ENCODE assay signal across 9 mouse cellular contexts in the genomic region with DNA sequence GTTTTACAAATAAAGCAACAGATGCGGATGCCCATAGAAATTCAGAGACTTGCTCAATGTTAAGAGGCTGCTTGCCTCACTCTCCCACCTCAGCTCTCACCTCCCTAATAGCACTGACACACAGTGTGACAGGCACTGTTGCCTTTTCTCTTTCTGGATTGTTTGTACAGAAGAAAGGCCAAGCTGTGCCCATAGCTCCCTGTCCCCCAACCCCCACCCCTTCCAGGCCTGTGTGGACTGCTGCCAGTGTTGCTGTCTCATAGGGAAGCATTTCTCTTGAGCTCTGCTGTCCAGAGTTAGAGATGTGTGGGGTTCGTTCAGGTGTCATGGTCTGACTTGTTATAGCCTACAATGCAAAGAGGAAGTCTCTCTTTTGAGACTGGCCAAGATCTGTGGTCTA. TPM values are rescaled to one million over a fixed set of nuclear protein-coding genes. Genes with fewer than 3 reads are reported as not detected.
DNase-seq lines count a peak whose midpoint lies in the region; ATAC-seq and TF ChIP-seq lines count a peak whose summit lies in the region.
"Had no signal": no experiment of that assay in that cellular context is flagged by ENCODE, and none has a peak within 500 bp of the region (broad histone marks: within the 10 kb centered on the region; RNA-seq: fewer than 3 reads in every experiment).

No protein-coding gene starts in this region.

- H3K4me3 ChIP-seq in forebrain, embryonic 10.5 days: peak overlapping the region; percentile 23; the same call in 1 of the 2 replicates
- H3K4me3 ChIP-seq in forebrain, embryonic 11.5 days (ENCODE audit: low read depth, low read length): no peak overlapping the region
- peak overlapping the region; percentile 88 for H3K4me3 ChIP-seq in E14TG2a.4 (replicated peaks; ENCODE audit: low read length)
- H3K4me3 ChIP-seq in forebrain, embryonic 16.5 days (replicated peaks; ENCODE audit: low read length): no peak overlapping the region
- H3K4me3 ChIP-seq in liver, embryonic 14.5 days (ENCODE audit: insufficient read depth in 1 of 2, low read depth in 2 of 2, low read length in 2 of 2): peak overlapping the region; percentile 3 to 78; a peak in 1 of 4 replicates

- no peak overlapping the region for H3K4me2 ChIP-seq in forebrain, embryonic 11.5 days (ENCODE audit: low read depth, low read length, severe bottlenecking)
- H3K4me2 ChIP-seq in forebrain, embryonic 16.5 days (ENCODE audit: low read length): peak overlapping the region; percentile 90; the same call in 1 of the 2 replicates
- peak overlapping the region; percentile 82 for H3K4me2 ChIP-seq in liver, embryonic 14.5 days (ENCODE audit: low read depth)

- H3K9ac ChIP-seq in forebrain, embryonic 11.5 days (ENCODE audit: low read length): no peak overlapping the region
- no peak overlapping the region for H3K9ac ChIP-seq in forebrain, embryonic 16.5 days (replicated peaks; ENCODE audit: low read depth, low read length)
- H3K9ac ChIP-seq in liver, embryonic 14.5 days (replicated peaks): no peak overlapping the region

- TF ChIP-seq EP300 in liver, embryonic 14.5 days (IDR thresholded peaks at IDR 0.05; ENCODE audit: low read depth): no peak

- H3K9me3 ChIP-seq in forebrain, embryonic 10.5 days: no peaks in the 10 kb centered on the region
- H3K9me3 ChIP-seq in forebrain, embryonic 11.5 days (ENCODE audit: control insufficient read depth, low read length): no peaks in the 10 kb centered on the region
- no peaks in the 10 kb centered on the region for H3K9me3 ChIP-seq in E14TG2a.4 (ENCODE audit: low read length)
- H3K9me3 ChIP-seq in forebrain, embryonic 16.5 days (ENCODE audit: control insufficient read depth, low read length): no peaks in the 10 kb centered on the region
- no peaks in the 10 kb centered on the region for H3K9me3 ChIP-seq in liver, embryonic 14.5 days (ENCODE audit: control insufficient read depth, low read length)

- H3K27ac ChIP-seq in forebrain, embryonic 10.5 days: no peak overlapping the region
- no peak overlapping the region for H3K27ac ChIP-seq in forebrain, embryonic 11.5 days (ENCODE audit: low read depth, low read length)
- no peak overlapping the region for H3K27ac ChIP-seq in forebrain, embryonic 16.5 days (ENCODE audit: low read length)
- no peak overlapping the region for H3K27ac ChIP-seq in liver, embryonic 14.5 days

- no peak for TF ChIP-seq CTCF in E14TG2a.4 (conservative IDR thresholded peaks at IDR 0.05; ENCODE audit: low read length)
- no peak for TF ChIP-seq CTCF in liver, embryonic 14.5 days (IDR thresholded peaks at IDR 0.05; ENCODE audit: low read depth)

- peaks cover 10% of the 10 kb centered on the region for H3K36me3 ChIP-seq in forebrain, embryonic 10.5 days (replicated peaks)
- no peaks in the 10 kb centered on the region; the same call in 1 of the 2 replicates for H3K36me3 ChIP-seq in forebrain, embryonic 11.5 days (ENCODE audit: control insufficient read depth, insufficient read depth, low read length)
- peaks cover 40% of the 10 kb centered on the region for H3K36me3 ChIP-seq in E14TG2a.4 (ENCODE audit: insufficient read depth, low read length)
- no peaks in the 10 kb centered on the region for H3K36me3 ChIP-seq in forebrain, embryonic 16.5 days (ENCODE audit: control insufficient read depth, insufficient read depth)
- no peaks in the 10 kb centered on the region for H3K36me3 ChIP-seq in liver, embryonic 14.5 days (replicated peaks; ENCODE audit: control insufficient read depth, insufficient read depth, low read depth)

- H3K4me1 ChIP-seq in forebrain, embryonic 10.5 days: peaks cover 27% of the 10 kb centered on the region
- H3K4me1 ChIP-seq in forebrain, embryonic 11.5 days (replicated peaks; ENCODE audit: control insufficient read depth, insufficient read depth, low read length): peaks cover 6% of the 10 kb centered on the region; the same call in 1 of the 2 replicates
- H3K4me1 ChIP-seq in E14TG2a.4 (replicated peaks; ENCODE audit: low read depth, low read length): peaks cover 31% of the 10 kb centered on the region
- H3K4me1 ChIP-seq in forebrain, embryonic 16.5 days (replicated peaks; ENCODE audit: control insufficient read depth, insufficient read depth, low read length): peaks cover 17% of the 10 kb centered on the region
- peaks cover 15 to 22% of the 10 kb centered on the region in 2 experiments for H3K4me1 ChIP-seq in liver, embryonic 14.5 days (replicated peaks; ENCODE audit: control insufficient read depth in 2 of 2, insufficient read depth in 2 of 2, low read length in 1 of 2)

- 78% methylated on average over 2 of the region's 2 CpGs for WGBS in forebrain, embryonic 10.5 days
- 75% methylated on average over 2 of the region's 2 CpGs for WGBS in forebrain, embryonic 11.5 days
- WGBS in forebrain, embryonic 16.5 days: 72% methylated on average over 2 of the region's 2 CpGs
- 55% methylated on average over 2 of the region's 2 CpGs for WGBS in liver, embryonic 14.5 days (ENCODE audit: insufficient replicate concordance)

- peaks cover 12% of the 10 kb centered on the region for H3K27me3 ChIP-seq in forebrain, embryonic 10.5 days (ENCODE audit: poor library complexity, severe bottlenecking)
- no peaks in the 10 kb centered on the region for H3K27me3 ChIP-seq in forebrain, embryonic 11.5 days (ENCODE audit: control insufficient read depth, insufficient read depth, low read length)
- H3K27me3 ChIP-seq in E14TG2a.4 (ENCODE audit: insufficient read depth, low read length): no peaks in the 10 kb centered on the region
- no peaks in the 10 kb centered on the region for H3K27me3 ChIP-seq in forebrain, embryonic 16.5 days (replicated peaks; ENCODE audit: control insufficient read depth, insufficient read depth, low read length)
- no peaks in the 10 kb centered on the region for H3K27me3 ChIP-seq in liver, embryonic 14.5 days (ENCODE audit: control insufficient read depth, insufficient read depth, low read length)

- no peak for ATAC-seq in forebrain, embryonic 11.5 days (replicated peaks; ENCODE audit: low FRiP score)
- ATAC-seq in forebrain, embryonic 16.5 days: no peak
- no peak for ATAC-seq in liver, embryonic 14.5 days (ENCODE audit: insufficient read depth)

- DNase-seq in forebrain, embryonic 10.5 days (ENCODE audit: extremely low spot score, low spot score): no peak
- no peak for DNase-seq in forebrain, embryonic 11.5 days (ENCODE audit: low spot score)
- DNase-seq in liver, embryonic 14.5 days (ENCODE audit: low read depth in 3 of 3, low spot score in 3 of 3): no peak
- DNase-seq in urinary bladder, postnatal 10 days (ENCODE audit: low spot score): no peak
- no peak for DNase-seq in T-cell, adult 2 months (ENCODE audit: low spot score)
- no peak for DNase-seq in frontal cortex, postnatal 36 days (ENCODE audit: low spot score in 2 of 2)

RNA-seq across cellular contexts. Expression of a gene that starts 6.2 kb away (rescaled TPM):
- polyA plus RNA-seq in forebrain, embryonic 10.5 days (2016; fragmentation: Nextera tagmentation; extraction: Ambion mirVana): 42.5 and 44.0 TPM in 2 replicates
- 50.9 and 53.5 TPM in 2 replicates for polyA plus RNA-seq in forebrain, embryonic 11.5 days (2014; fragmentation: Nextera tagmentation; extraction: Ambion mirVana)
- polyA plus RNA-seq in forebrain, embryonic 16.5 days (2015; fragmentation: Nextera tagmentation; extraction: Ambion mirVana): 50.2 and 55.1 TPM in 2 replicates
- 5.9 and 6.1 TPM in 2 replicates for polyA plus RNA-seq in liver, embryonic 14.5 days (2012; rRNA removed)
- 14.9 and 18.3 TPM in 2 replicates for polyA plus RNA-seq in liver, embryonic 14.5 days (2014; fragmentation: Nextera tagmentation; extraction: Ambion mirVana)

RNA-seq across cellular contexts. Expression of a gene that starts 6.3 kb away (rescaled TPM):
- polyA plus RNA-seq in forebrain, embryonic 10.5 days (2016; fragmentation: Nextera tagmentation; extraction: Ambion mirVana): 247 and 249 TPM in 2 replicates
- polyA plus RNA-seq in forebrain, embryonic 11.5 days (2014; fragmentation: Nextera tagmentation; extraction: Ambion mirVana): 233 and 240 TPM in 2 replicates
- 290 and 292 TPM in 2 replicates for polyA plus RNA-seq in forebrain, embryonic 16.5 days (2015; fragmentation: Nextera tagmentation; extraction: Ambion mirVana)
- polyA plus RNA-seq in liver, embryonic 14.5 days (2012; rRNA removed): 133 and 145 TPM in 2 replicates
- polyA plus RNA-seq in liver, embryonic 14.5 days (2014; fragmentation: Nextera tagmentation; extraction: Ambion mirVana): 221 and 224 TPM in 2 replicates

RNA-seq across cellular contexts. Expression of a gene that starts 24.5 kb away (rescaled TPM):
- polyA plus RNA-seq in forebrain, embryonic 10.5 days (2016; fragmentation: Nextera tagmentation; extraction: Ambion mirVana): not detected in 2 replicates
- polyA plus RNA-seq in forebrain, embryonic 11.5 days (2014; fragmentation: Nextera tagmentation; extraction: Ambion mirVana): not detected in 2 replicates
- polyA plus RNA-seq in forebrain, embryonic 16.5 days (2015; fragmentation: Nextera tagmentation; extraction: Ambion mirVana): not detected in 2 replicates
- not detected in 2 replicates for polyA plus RNA-seq in liver, embryonic 14.5 days (2012; rRNA removed)
- polyA plus RNA-seq in liver, embryonic 14.5 days (2014; fragmentation: Nextera tagmentation; extraction: Ambion mirVana): not detected in 2 replicates
- polyA plus RNA-seq: gonadal fat pad, adult 2 months had no signal

Comparison
In these comparisons a context has a peak if more than half of its experiments do, and no peak if none do; other contexts are left out.
1. H3K4me3 ChIP-seq: peak in forebrain, embryonic 10.5 days (single experiment), E14TG2a.4 (single experiment) and liver, embryonic 14.5 days (2 of 2); none in forebrain, embryonic 11.5 days (single experiment) and forebrain, embryonic 16.5 days (single experiment).